Mouse (Mus musculus) heart, postnatal 14 days (tissue): ENCODE data around the gene Adap2. TPM values are rescaled to one million over a fixed set of nuclear protein-coding genes. Genes with fewer than 3 reads are reported as not detected.

ENCODE experiments used
- DNase-seq, 2 experiments: peaks; one replicate each; pipeline ENCODE4 v3.0.0; 2021 to 2022
- intact Hi-C: fragments of 180-260 bp; cut with DNase I; formaldehyde crosslinking; loops from one replicate; pipeline ENCODE4 v1.15.1; 2025
- total RNA-seq, 2 experiments: library from RNA; stranded (reverse); gene quantifications; 2 replicates each; pipeline ENCODE4 v1.2.3; 2021

Adap2 gene
- total RNA-seq, 2 experiments from 2014 or later, result 16.9 to 17.6 TPM

- intact Hi-C loops, result no loop called here
Measured at GRCm38 (mm10) chr11:80190280-80190679, 36.4 kb downstream of the Adap2 start.

DNA sequence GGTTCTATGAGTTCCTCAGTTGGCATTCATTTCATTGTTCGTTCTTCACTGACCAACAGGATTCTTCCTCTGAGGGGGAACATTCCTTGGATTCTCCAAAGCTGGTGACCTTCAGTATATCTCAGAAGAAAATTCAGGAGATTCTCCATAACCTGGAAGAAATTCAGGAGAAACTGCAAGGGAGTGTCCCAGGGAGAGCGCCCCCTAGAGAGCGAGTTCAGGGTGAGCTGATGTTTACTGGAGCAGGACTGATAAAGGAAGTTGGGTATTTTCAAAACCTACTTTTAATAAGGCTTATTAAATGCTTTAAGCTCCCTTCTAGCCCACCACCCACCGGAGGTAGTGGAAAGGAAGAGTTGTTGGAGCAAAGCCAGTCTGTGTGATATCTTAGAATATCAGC is 39.9 kb downstream of the Adap2 start:
- DNase-seq, result no peak
- intact Hi-C loops, result no loop called here

More at GRCm38 (mm10) chr11:80190280-80190679, 36.4 kb downstream of the Adap2 start:
- DNase-seq, result no peak

DNA sequence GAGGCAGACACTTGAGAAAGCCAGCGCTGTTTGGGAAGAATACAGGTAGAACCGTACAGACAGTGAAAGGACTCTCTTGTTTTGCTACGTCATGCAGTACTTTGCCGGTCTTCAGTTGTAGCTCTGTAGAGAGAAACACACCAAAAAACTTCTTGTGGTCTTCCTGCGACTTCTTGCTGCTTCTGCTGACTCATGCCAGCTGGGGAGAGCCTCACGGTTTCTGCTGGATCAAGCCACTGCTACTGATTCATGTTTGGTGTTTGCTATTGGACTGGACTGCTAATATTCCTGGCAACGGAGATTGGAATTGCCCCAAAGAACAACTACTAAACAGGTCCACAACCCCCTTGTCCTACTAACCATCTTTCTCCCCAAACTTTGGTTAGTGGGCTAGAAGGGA is 42.4 kb downstream of the Adap2 start:
- DNase-seq, result no peak
- intact Hi-C loops, result no loop called here

DNA sequence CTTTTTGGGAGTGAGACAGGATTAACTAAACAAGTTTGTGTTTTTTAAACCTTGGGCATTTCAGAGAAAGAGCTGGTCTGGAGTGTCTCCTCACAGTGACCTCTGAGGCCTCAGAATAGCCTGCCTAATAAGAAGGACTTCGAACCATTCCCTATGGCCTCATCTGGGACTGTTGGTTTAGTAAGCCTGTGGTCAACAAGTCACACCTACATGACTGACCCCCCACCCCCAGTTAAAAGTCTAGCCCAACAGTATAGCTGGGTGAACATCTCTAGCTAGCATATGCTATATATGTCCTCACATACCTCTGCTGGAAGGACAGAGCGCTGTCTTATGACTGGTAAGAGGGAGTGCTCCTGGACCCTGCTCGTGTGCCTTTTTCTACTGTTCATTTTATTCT is 45.4 kb downstream of the Adap2 start:
- intact Hi-C loops, result no loop called here
- no peak for DNase-seq

GRCm38 (mm10) chr11:80199773-80200172 is 45.9 kb downstream of the Adap2 start:
- no peak for DNase-seq
- intact Hi-C loops, result no loop called here

DNA sequence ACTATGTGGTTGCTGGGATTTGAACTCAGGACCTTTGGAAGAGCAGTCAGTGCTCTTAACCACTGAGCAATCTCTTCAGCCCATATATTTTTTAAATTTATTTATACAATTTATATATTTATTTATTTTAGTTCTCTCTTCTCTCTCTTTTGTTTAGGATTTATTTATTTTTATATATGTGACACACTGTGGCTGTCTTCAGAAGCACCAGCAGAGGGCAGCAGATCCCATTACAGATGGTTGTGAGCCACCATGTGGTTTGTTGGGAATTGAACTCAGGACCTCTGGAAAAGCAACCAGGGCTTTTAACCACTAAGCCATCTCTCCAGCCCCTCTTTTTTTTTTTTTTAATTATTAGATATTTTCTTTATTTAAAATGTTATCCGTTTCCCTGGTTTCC is 46.4 kb downstream of the Adap2 start:
- no peak for DNase-seq
- intact Hi-C loops, result no loop called here

DNA sequence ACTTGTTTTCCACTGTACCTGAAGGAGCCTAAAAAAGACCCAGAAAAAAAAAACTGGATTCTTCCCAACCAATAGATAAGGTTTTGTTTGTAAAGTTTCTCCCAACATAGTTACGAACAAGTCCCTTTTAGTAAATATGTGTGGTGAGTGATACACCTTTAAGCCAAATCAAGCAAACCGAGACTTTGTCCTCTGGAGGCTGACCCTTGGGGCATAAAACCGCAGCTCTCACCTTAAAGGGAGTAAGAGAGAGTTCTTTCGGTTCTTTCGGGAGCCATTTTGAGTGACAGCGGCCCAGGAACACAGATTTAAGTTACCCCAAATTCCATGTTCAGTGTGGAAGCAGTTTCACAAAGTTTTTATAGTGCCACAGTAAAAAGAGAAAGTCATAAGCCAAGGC is 48.4 kb downstream of the Adap2 start:
- intact Hi-C loops, result no loop called here
- DNase-seq, result no peak

GRCm38 (mm10) chr11:80204037-80204436 is 50.1 kb downstream of the Adap2 start:
- intact Hi-C loops, result no loop called here

DNA sequence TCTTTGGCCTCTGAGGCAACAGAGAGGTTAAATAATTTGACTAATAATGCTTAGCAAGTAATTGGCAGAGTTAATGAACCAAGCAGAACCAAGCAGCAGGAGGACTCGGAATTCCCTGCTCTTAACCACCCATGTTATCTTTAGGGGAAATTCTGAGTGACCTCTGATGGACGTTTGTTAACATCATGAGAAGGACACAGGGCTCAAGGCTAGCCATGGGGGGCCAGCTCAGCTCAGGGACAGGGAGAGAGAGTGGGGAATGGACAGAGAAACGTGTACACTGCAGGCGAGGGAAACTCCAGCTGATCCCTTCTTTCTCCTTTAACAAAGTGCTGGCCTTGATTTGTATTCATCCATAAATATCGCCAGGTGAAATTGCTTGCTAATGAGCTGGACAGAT is 51.0 kb downstream of the Adap2 start:
- intact Hi-C loops, result no loop called here
- no peak for DNase-seq

More at GRCm38 (mm10) chr11:80204037-80204436, 50.1 kb downstream of the Adap2 start:
- no peak for DNase-seq

- intact Hi-C loops, result no loop called here
- DNase-seq, result no peak
Measured at GRCm38 (mm10) chr11:80208465-80208859, 54.6 kb downstream of the Adap2 start.

GRCm38 (mm10) chr11:80208860-80209800 is 55.2 kb downstream of the Adap2 start, which contains the start of gene Rhot1:
Gene Rhot1, plus strand, starts transcription at chr11:80209019.
- peak; percentile 97 to 98 for DNase-seq
- intact Hi-C loops, result no loop called here

DNA sequence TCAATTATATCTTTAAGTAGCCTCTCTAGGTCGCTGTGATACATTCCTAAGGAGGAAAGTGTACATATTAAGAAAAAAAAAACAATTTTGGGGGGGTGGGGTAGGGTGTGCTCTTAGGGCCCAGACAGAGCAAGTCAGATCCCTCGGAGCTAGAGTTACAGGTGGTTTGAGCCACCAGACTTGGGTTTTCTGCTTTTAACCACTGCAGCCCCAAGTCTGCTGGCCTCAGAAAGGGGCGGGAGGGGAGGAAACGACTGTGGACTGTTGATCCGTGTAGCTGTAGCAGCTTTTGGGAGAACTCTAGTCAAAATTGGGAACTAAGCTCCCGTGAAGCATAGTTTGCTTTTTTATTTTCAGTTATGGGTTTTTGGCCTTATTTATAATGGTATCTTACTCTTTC is 56.4 kb downstream of the Adap2 start:
- intact Hi-C loops, result no loop called here
- no peak for DNase-seq

GRCm38 (mm10) chr11:80212282-80212681 is 58.4 kb downstream of the Adap2 start:
- DNase-seq, result no peak
- intact Hi-C loops, result no loop called here

- no peak for DNase-seq
- intact Hi-C loops, result no loop called here
Measured at GRCm38 (mm10) chr11:80215291-80215690, 61.4 kb downstream of the Adap2 start.

DNA sequence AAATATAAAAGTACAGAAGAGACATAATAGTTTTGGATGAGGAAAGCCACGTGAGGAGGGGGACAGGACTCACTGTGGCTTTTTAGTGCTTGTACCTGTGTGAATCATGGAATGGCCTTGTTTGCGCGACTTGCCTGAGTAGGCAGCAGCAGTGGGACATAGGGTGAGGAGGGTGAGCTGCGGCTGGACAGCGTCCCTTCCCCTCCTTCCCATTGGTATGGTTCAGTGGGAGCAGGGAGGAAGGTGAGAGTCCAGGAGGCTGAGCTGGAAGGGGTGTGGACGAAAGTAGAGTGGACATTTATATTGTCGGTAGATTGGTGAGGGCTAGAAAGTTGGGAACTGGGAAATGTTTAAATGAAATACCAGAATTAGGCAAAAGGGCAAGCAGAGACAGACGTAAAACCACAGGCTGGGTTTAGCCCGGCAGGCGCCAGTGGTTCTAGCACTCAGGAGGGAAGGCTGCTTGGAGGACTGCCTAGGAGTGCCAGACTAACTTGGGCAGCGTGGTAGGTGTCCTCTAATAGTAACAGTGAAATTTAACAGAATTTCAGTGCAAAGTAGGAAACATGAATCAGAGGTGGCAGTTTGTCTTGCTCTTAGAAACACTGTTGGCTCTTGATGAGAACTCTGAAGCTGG is 64.9 kb downstream of the Adap2 start:
- intact Hi-C loops, result no loop called here
- no peak for DNase-seq

Other genes starting within 250 kb of the Adap2 start
- gene Utp6, start 191.7 kb upstream of the Adap2 start, total RNA-seq, result 10 to 100 TPM; 19.4 to 21.3 TPM
- gene Suz12, start 161.0 kb upstream of the Adap2 start, total RNA-seq, result 10 to 100 TPM; 28.2 to 30.2 TPM
- 10 to 100 TPM; 16.1 to 16.9 TPM for gene Crlf3, start 73.1 kb upstream of the Adap2 start, total RNA-seq
- 1 to 10 TPM; 1.8 to 2.0 TPM for gene Atad5, start 64.7 kb upstream of the Adap2 start, total RNA-seq
- gene Tefm, start 11.9 kb upstream of the Adap2 start, total RNA-seq, result 10 to 100 TPM; 24.4 to 24.8 TPM
- gene Rnf135, start 29.7 kb downstream of the Adap2 start, total RNA-seq, result 1 to 10 TPM; 7.1 to 7.4 TPM
- 10 to 100 TPM; 61.8 to 65.3 TPM for gene Rhot1, start 54.9 kb downstream of the Adap2 start, total RNA-seq
- 1 to 10 TPM; 3.8 to 5.3 TPM for gene Rhbdl3, start 146.8 kb downstream of the Adap2 start, total RNA-seq
- 10 to 100 TPM; 19.2 to 19.3 TPM for gene 5730455P16Rik, start 223.9 kb downstream of the Adap2 start, total RNA-seq
- gene Zfp207, start 229.2 kb downstream of the Adap2 start, total RNA-seq, result 10 to 100 TPM; 85.8 to 99.0 TPM